Mouse (Mus musculus) 3T3-L1 (cell line): ENCODE measurements around the gene Hist1h3f.

Experiments
- DNase-seq: peaks from one replicate; pipeline ENCODE4 v3.0.0-alpha.2; 2015; ENCODE audit warnings: low read depth, low spot score

Hist1h3f gene

DNA sequence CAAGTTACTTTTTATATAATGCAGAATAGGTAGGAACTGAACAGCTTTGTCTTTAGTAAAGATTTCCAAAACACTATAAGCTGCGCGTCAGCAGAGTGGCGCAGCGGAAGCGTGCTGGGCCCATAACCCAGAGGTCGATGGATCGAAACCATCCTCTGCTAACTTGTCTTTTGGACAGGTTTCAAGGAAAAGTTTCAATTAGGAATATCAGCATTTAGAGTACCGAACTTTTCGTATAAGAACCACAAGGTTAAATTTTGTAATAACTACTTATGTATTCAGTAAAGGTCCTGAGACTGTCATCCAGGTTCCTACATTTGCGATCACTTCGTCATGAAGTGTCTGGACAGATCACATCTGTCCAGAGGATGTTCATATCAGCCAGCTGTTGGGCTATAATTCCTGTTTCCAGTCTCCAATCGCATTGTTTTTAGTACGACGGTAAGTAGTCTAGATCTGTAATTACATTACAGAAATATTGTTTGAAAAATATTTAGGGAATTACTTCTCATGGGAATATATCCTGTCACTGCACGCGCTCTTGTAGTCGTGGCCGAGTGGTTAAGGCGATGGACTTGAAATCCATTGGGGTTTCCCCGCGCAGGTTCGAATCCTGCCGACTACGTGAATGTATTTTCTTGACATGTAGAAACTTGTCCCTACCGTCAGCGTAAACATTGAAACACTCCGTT, 26.1 kb upstream of the Hist1h3f start:
- DNase-seq = peak; percentile 91

DNA sequence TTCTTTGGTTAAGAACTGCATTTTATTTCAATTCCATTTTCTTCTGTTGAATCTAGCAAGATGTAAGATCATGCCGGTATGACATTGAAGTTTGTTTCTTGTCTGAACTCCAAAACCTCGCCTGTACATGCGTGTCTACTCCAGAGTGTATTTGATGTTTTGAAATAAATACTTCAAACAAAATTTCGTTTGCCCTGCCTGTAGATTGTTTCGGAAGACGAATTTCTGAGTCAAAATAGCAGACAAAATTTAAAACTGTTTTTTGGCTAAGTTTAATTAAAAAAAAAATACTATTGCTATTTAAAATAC, 25.6 kb upstream of the Hist1h3f start:
- no peak for DNase-seq

DNA sequence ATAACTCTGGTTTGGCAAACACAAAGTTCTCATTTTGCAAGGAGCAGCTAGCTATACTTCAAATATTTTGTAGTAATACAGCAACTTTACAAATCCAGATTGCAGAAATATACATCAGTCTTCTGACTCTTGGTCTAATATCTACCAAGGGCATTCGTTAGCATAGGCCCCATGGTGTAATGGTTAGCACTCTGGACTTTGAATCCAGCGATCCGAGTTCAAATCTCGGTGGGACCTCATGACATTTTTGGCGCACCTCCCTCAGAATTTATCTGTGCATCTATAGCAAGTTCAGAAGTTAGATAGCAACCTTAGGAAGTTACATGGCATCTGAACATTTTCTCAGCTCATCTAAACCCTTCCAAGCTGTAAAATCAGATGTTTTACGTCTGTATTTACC, 25.0 kb upstream of the Hist1h3f start:
- peak; percentile 92 for DNase-seq

DNA sequence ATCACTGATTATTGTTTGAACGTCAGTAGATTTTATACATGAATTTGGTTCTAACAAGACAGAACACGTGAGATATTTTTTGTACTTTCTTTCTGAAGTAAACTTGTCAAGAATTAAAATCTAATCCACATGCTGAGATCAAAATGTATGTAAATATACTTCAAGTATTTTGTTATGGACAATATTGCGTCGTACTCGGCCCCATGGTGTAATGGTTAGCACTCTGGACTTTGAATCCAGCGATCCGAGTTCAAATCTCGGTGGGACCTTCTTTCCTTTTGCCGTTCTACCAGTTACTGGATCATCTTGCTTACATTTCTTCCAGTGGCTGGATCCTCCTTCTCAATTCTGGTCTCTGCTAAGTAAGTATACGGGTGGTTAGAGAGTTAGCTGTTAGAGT, 24.4 kb upstream of the Hist1h3f start:
- DNase-seq = peak; percentile 92

DNA sequence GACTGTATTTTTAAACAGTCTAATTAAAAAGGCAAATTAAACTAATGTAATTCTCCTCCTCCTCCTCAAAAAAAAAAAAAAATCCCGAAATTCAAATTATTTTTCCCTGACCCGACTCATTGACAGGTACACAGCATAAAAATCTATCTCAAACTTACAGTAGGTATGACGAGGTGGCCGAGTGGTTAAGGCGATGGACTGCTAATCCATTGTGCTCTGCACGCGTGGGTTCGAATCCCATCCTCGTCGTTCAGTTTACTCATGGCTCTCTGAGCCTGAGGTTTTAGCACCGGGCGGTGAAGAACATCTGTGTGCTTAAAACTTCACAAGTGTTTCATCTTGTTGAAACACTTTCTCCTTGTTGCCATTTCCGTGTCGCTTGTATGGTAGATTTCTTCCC, 22.1 kb upstream of the Hist1h3f start:
- DNase-seq = peak; percentile 87

DNA sequence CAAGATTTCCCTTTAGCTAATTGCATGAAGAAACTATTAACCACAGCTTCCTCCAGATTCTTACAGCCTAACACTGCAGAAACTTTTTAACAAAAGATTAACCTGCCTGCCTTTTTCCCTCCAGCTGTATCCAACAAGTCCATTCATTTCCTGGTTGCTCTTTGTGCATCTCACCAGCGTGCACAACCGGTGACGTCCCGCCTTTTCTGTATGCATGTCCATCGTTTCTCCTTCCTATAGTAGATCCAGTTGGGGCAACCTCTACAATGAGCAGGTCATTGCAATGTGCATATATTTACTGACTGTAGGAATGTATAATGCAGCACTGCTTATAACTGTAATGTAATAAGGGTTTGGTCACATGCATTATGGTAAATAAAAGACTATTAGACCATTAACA, 19.9 kb upstream of the Hist1h3f start:
- DNase-seq = no peak

DNA sequence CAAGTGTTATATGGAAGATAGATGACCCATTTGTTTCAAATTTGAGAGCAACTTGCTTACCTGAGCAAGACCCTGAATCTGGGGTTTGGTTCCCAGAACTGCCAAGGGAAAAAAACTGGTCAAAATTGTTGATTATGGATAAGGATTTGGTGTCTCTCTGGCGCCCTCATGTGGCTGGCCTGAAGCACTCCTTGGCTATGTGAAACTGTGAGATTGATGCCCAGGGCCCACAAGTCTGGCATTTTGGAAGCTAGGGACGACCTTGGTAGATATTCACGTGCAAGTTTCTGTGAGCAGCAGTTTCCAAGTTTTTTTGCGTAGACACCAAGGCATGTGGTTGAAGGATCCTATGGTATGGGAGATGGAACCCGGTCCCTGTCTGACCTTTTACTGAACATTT, 19.2 kb upstream of the Hist1h3f start:
- DNase-seq = peak; percentile 93

DNA sequence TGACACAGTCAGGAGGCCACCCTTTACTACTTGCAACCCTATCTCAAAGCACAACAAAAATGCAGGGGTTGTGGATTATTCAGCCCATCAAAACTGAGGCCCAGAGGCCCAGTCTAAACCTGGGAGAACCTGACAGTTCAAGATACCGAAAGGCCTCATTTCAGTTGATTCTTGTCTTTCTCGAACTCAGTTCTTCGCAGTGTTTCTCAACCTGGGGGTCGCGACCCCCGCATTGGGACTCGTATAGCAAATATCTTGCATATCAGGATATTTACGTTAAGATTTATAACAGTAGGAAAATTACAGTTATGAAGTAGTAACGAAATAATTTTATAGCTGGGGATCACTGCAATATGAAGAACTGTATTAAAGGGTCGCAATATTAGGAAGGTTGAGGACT, 18.0 kb upstream of the Hist1h3f start:
- DNase-seq = no peak

DNA sequence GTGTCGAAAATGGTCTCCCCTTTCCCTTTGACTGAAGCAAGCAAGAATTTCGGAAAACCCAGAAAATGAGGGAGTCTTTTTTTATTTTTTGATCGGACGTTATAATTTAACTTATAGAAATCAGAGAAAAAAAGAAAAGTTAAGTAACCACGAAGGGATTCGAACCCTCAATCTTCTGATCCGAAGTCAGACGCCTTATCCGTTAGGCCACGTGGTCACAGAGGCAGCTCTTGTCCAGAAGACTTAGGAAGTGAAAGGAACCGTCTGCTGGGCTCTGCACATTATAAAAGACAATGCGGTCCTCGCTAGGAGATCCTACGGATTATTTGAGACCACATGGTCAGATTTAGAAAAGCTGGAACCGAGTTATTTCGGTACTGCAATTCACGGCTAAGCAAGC, 17.5 kb upstream of the Hist1h3f start:
- DNase-seq = peak; percentile 93

DNA sequence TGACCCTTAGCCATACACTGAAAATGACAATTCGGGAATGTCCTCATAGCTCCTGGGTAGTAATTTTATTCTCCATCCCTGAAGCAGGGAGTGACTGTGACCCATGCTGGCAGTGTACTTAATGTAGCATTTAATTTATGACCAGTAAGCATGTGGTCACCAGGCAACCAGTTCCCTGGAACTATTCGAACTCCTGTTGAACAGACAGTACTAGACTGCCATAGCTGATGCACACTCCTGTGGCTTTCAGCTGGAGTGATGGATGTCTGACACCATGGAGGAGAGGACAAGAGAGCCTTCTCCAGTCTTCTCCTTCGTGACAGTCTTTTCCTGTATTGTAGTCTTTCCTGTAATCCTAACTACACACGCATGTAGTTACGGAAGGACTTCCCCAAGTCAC, 14.8 kb upstream of the Hist1h3f start:
- no peak for DNase-seq

DNA sequence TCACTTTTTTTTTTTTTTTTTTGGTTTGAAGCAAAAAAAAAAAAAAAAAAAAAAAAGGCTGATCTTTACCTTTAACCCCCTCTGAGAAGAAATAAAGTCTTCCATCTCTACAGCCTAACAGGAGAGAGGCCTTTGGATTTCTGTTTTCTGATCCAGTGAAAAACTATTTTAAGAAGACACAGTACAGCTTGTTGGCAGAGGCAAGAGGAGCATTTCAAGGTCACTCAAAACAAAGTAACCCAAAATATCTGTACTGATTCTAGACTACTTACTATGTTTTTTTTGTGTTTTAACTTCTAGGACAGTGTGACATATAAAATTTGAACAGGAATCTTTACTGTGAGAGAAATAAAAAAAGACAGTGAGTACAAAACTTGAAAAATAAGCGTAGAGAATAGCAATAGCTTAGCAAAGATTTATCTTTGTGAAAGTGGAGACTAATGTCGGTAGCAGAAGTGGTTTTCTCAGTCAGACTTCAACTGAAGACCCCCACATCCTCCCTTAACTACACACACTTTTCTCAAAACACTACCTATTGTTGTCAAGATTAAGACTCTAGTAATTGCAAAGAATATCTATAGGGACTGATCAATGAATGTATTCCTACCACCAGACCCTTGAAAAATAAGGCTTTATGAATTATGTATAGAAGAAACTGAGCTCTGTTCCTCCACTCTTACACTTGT, 14.2 kb upstream of the Hist1h3f start:
- no peak for DNase-seq

DNA sequence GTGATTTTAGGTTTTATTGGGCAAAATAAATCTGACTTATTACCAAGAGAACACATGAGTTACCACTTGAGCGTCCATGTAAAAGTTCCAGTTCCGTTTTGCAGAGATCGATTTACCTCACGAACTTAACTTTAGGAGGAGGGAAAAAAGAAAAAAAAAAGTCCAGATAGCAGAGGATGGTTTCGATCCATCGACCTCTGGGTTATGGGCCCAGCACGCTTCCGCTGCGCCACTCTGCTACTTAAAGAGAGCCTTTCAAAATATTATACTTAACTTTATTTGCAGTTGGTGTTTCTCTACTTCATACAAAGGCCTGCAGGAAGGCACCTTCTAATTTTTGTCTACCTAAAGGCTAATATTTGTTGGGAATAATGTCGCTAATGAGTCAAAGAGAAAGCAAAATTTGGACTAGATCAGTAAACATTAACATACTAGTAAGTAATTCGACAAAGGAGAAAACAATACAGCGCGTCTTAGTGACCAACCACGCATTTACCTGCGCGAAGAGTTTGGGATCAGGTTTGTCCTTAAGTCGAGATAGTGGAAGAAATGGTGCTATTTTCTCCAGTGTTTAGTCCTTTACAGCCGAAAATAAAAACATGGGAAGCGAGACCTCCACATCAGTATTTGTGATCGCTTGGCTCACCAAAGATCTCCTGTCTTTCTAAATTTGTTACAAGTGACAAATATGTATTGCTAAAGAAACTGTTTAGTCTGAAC, 13.5 kb upstream of the Hist1h3f start:
- peak; percentile 75 for DNase-seq

DNA sequence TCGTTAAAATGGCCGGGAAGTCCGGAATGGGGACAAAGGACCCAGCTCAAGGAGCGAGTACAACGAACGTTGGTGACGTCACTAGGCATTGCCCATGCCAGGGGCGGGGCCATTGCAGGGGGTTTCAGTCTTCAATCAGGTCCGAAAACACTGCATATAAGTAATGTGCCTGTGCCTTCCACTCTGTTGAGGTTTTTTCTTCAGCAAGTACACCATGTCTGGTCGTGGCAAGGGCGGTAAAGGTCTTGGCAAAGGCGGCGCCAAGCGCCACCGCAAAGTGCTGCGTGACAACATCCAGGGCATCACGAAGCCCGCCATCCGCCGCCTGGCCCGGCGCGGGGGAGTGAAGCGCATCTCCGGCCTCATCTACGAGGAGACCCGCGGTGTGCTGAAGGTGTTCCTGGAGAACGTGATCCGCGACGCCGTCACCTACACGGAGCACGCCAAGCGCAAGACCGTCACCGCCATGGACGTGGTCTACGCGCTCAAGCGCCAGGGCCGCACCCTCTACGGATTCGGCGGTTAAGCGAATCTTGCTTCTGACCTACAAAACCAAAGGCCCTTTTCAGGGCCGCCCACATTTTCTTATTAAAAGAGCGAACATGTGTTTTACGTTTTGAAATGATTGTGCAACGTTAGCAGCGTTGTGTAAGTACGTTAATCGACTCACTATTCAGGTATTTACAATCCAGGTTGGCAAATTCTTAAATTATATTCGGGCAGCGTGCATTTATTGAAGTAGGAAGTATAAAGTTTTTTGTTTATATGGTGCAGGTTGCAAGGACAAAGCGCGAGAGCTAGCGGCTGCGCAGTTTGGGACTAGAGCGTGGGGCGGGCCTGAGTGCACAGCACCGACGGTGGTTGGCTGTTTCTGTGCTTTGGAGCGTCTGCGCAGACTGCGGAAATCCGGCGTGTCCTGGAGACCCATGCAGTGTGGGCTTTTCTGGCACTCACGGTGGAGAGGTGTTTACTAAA, 12.7 kb upstream of the Hist1h3f start, which contains the start of gene Hist1h4h:
Gene Hist1h4h (plus strand): TSS at position 150 of the 975 bp plus-strand sequence.
- DNase-seq = peak; percentile 95

DNA sequence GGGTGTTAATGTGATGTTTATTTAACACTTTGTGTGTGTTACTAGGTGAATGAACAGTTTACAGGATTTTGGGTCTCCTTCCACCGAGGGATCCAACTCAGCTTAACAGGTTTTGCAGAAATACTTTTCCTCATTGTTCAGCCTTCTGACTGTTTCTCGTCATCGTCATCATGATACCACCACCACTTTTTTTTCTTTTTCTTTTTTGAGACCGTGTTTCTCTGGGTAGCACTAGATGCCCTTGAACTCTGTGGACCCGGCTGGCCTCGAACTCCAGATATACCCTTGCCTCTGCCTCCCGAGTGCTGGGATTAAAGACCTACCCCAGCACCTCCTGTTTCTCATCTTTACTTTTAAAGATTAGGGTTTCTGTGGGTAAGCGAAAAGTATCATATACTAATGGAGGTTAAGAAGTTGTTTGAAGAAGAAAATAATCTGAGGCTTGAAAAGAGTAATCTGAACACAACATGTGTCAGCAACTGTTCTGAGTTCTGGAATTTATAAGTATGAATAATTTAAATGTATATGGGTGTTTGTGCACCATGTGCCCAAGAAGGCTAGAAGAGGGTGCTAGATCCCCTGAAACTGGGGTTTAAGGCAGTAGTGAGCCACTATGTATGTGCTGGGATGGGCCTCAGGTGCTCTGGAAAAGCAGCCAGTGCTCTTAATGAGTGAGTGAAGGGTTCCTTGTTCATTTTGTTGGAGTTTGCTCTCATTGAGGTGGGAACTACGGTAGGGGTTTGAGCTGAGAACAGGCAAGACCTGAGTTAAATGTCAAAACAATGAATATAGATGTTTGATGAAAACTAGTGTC, 11.4 kb upstream of the Hist1h3f start:
- DNase-seq = peak; percentile 54

DNA sequence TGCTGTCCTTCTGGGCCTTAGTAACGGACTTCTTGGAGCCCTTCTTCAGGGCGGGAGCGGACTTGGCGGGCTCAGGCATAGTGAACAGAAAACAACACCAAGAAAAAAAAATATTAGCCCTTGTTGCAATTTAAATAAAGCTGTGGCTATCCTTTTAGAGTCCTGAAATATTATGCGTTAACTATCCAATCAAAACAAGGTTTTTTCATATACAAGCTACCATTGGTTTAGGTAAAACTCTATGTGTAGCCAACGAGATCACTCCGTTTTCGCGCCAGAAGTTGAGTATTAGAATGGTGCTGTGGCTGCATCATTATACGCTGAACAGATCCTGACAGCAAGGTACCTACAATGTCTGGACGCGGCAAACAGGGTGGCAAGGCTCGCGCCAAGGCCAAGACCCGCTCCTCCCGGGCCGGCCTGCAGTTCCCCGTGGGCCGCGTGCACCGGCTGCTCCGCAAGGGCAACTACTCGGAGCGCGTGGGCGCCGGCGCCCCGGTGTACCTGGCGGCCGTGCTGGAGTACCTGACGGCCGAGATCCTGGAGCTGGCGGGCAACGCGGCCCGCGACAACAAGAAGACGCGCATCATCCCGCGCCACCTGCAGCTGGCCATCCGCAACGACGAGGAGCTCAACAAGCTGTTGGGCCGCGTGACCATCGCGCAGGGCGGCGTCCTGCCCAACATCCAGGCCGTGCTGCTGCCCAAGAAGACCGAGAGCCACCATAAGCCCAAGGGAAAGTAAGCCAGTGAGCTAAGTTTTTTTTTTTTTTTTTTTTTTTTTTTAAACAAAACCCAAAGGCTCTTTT, 10.1 kb upstream of the Hist1h3f start, which contains the start of gene Hist1h2af:
Gene Hist1h2af (plus strand): TSS at position 347 of the 808 bp plus-strand sequence.
- DNase-seq = peak; percentile 97

DNA sequence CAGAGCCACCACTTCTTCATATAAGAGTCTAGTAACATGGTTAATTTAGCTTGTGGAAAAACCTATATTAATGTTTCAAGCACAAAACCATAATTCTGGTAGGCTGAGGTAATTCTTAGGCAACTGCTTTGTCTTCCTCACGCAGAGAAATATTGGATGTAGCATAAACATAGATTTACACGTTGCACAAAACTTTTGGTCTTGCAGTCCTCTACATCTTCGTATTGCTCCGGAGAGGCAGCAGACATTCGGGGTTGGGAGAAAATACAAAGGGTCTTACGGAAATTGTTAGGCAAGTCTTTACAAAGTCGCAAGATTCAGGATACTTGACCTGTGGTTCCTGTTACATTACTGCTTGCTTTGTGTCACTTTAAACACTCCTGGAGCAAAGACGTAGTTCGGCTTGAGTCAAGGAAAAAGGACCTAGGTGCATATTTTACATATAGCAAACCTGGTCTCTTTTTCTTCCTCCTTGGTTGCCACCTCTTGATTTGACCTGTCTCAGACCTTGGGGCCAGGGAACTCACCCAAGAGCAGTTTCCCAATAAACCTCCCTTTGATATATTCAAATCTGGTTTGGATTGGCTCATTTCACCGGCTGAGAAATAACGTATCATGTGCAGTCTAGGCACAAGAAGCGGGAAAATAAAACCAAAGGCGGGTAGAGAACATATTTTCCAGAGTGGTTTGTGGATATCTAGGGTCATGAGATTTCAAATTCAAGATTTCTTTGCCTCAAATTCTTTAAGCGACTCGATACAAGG, 9.3 kb upstream of the Hist1h3f start:
- peak; percentile 82 for DNase-seq

DNA sequence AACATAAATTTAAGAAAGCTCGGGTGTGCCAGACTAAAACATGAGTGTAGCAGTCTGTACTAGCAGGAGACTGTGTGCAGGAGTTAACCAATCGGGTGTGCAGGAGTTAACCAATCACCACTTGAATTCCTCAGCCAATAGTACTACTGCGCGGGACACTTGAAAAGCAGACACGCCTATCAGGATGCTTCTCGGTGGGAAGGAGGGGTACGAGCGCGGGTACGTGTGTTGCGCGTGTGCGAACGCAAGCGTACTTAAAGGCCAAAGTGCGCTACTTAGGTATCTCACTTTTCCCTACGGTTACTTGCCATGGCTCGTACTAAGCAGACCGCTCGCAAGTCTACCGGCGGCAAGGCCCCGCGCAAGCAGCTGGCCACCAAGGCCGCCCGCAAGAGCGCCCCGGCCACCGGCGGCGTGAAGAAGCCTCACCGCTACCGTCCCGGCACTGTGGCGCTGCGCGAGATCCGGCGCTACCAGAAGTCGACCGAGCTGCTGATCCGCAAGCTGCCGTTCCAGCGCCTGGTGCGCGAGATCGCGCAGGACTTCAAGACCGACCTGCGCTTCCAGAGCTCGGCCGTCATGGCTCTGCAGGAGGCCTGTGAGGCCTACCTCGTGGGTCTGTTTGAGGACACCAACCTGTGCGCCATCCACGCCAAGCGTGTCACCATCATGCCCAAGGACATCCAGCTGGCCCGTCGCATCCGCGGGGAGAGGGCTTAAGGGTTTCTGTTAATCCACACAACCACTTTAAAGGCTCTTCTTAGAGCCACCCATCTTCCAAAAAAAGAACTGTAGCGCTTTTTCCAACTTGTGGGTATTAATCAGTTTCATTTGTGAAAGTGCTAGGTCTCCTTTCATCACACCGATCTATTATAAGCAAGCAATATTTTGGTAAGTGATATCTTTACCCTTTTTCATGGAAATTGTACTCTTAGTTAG, 8.4 kb upstream of the Hist1h3f start, which contains the start of gene Hist1h3g:
Gene Hist1h3g (plus strand): TSS at position 286 of the 939 bp plus-strand sequence.
- peak; percentile 98 for DNase-seq
